ENCODE assay signal across 35 mouse cellular contexts in the genomic region with DNA sequence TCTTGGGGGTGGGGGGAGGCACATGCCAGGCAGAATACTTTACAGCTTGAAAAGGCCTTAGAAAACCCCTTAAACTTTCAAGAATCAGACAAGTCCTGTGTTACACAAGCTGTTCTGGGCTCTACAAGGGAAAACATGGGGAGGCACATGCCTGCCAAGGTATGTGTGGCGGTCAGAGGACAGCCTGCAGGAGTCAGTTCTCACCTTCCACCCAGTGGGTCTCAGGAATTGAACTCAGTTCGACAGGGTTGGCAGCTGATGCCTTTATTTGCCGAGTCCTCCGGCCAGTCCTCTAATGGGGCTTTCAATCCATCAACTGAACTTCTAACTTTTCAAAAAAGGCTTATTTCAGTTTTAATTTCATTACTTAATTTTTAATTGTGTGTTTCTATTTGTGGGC.
"Had no signal": no experiment of that assay in that cellular context is flagged by ENCODE, and none has a peak within 500 bp of the region (broad histone marks: within the 10 kb centered on the region; RNA-seq: fewer than 3 reads in every experiment).

No protein-coding gene starts in this region.

- H3K27ac ChIP-seq: heart, embryonic 10.5 days; heart, embryonic 13.5 days; heart, embryonic 15.5 days; hindbrain, embryonic 10.5 days; hindbrain, embryonic 12.5 days; hindbrain, embryonic 13.5 days; hindbrain, embryonic 14.5 days; hindbrain, embryonic 15.5 days; hindbrain, postnatal 0 days; intestine, embryonic 15.5 days; kidney, embryonic 15.5 days; kidney, postnatal 0 days; layer of hippocampus, adult 2 months had no signal

- DNase-seq: heart, postnatal 10 days; heart, postnatal 14 days; heart, postnatal 36 days; heart, postnatal 4 days; kidney, adult 11 months; kidney, adult 18-20 months; kidney, adult 2 months; kidney, adult 8-10 months; kidney, adult 9 months; kidney, postnatal 10 days; kidney, postnatal 14 days; kidney, postnatal 25 days; kidney, postnatal 36 days; kidney, postnatal 4 days; layer of hippocampus, adult 9-11 months; layer of hippocampus, postnatal 36 days had no signal

- H3K27me3 ChIP-seq: heart, embryonic 12.5 days; heart, embryonic 13.5 days; heart, embryonic 15.5 days; hindbrain, embryonic 12.5 days; hindbrain, embryonic 13.5 days; hindbrain, embryonic 15.5 days; intestine, embryonic 15.5 days; kidney, embryonic 15.5 days had no signal

- H3K4me1 ChIP-seq: heart, embryonic 10.5 days; heart, embryonic 12.5 days; heart, embryonic 13.5 days; heart, embryonic 15.5 days; hindbrain, embryonic 10.5 days; hindbrain, embryonic 12.5 days; hindbrain, embryonic 13.5 days; hindbrain, embryonic 15.5 days; intestine, embryonic 15.5 days had no signal

- H3K9me3 ChIP-seq: heart, embryonic 10.5 days; heart, embryonic 12.5 days; heart, embryonic 13.5 days; heart, embryonic 15.5 days; hindbrain, embryonic 10.5 days; hindbrain, embryonic 12.5 days; hindbrain, embryonic 13.5 days; hindbrain, embryonic 15.5 days; intestine, embryonic 15.5 days; kidney, embryonic 15.5 days had no signal

- H3K9ac ChIP-seq: heart, embryonic 12.5 days; heart, embryonic 13.5 days; heart, embryonic 15.5 days; hindbrain, embryonic 12.5 days; hindbrain, embryonic 13.5 days; hindbrain, embryonic 14.5 days; hindbrain, embryonic 15.5 days; intestine, embryonic 15.5 days; kidney, embryonic 15.5 days had no signal

- H3K4me3 ChIP-seq: heart, embryonic 10.5 days; heart, embryonic 12.5 days; heart, embryonic 13.5 days; heart, embryonic 15.5 days; hindbrain, embryonic 10.5 days; hindbrain, embryonic 12.5 days; hindbrain, embryonic 13.5 days; hindbrain, embryonic 15.5 days; intestine, embryonic 15.5 days; kidney, embryonic 15.5 days; layer of hippocampus, adult 2 months had no signal

- ATAC-seq: hindbrain, embryonic 16.5 days; hindbrain, postnatal 0 days; inflammation-experienced regulatory T-cells, adult 6 months; intestine, embryonic 15.5 days; intestine, embryonic 16.5 days; intestine, postnatal 0 days had no signal

- H3K4me2 ChIP-seq: heart, embryonic 11.5 days; heart, embryonic 12.5 days; heart, embryonic 13.5 days; heart, embryonic 15.5 days; hindbrain, embryonic 12.5 days; hindbrain, embryonic 13.5 days; hindbrain, embryonic 14.5 days; hindbrain, embryonic 15.5 days; intestine, embryonic 15.5 days; kidney, embryonic 15.5 days had no signal
